Mouse (Mus musculus) kidney, embryonic 15.5 days (tissue): ENCODE data around the gene Iqcf3. TPM values are rescaled to one million over a fixed set of nuclear protein-coding genes. Genes with fewer than 3 reads are reported as not detected.

ENCODE experiments used
- ATAC-seq: fragments of 200-750 bp; cut with Nextera tagmentation; replicated peaks from 2 replicates; pipeline ENCODE4 v1.8.0; 2017; ENCODE audit warnings: moderate TSS enrichment; ENCODE audit not compliant: low FRiP score
- H3K27ac ChIP-seq: fragments of 300-500 bp; sonication (generic); 2 replicates; pipeline ENCODE4 v1.5.1; 2015; ENCODE audit warnings: mild to moderate bottlenecking, inconsistent platforms
- H3K27me3 ChIP-seq: fragments of 300-500 bp; sonication (generic); 2 replicates; pipeline ENCODE4 v1.6.1; 2015; ENCODE audit warnings: inconsistent platforms
- H3K36me3 ChIP-seq: fragments of 300-500 bp; sonication (generic); 2 replicates; pipeline ENCODE4 v1.6.1; 2015; ENCODE audit warnings: inconsistent platforms
- H3K4me1 ChIP-seq: fragments of 300-500 bp; sonication (generic); 2 replicates; pipeline ENCODE4 v1.6.1; 2015; ENCODE audit warnings: inconsistent platforms
- H3K4me2 ChIP-seq: fragments of 300-500 bp; sonication (generic); 2 replicates; pipeline ENCODE4 v1.6.1; 2015; ENCODE audit warnings: moderate library complexity, mild to moderate bottlenecking, inconsistent platforms
- H3K4me3 ChIP-seq: fragments of 300-500 bp; sonication (generic); replicated peaks from 2 replicates; pipeline ENCODE4 v1.5.1; 2015; ENCODE audit warnings: mild to moderate bottlenecking, inconsistent platforms
- H3K9ac ChIP-seq: fragments of 300-500 bp; sonication (generic); 2 replicates; pipeline ENCODE4 v1.6.1; 2015; ENCODE audit warnings: mild to moderate bottlenecking, inconsistent platforms
- H3K9me3 ChIP-seq: fragments of 300-500 bp; sonication (generic); replicated peaks from 2 replicates; pipeline ENCODE4 v1.6.1; 2016; ENCODE audit warnings: inconsistent platforms
- WGBS: fragments of 180-500 bp; shearing (Covaris S2); methylation state at CpG from one replicate; pipeline ENCODE4 v1.1.7; 2015; ENCODE audit warnings: mixed read lengths; 5-methylcytosine and 5-hydroxymethylcytosine counted together
- polyA plus RNA-seq: library from polyadenylated mRNA; unstranded; fragments of >200 nt; fragmentation: Nextera tagmentation; extraction: Ambion mirVana; gene quantifications from 2 replicates; pipeline ENCODE4 v1.2.1, GENCODE M21; 2015

The Iqcf3 gene
- polyA plus RNA-seq, 1 experiment from 2014 or later: not detected

GRCm38 (mm10) chr9:106566437-106566836 is 5.0 kb upstream of the Iqcf3 start:
- H3K27ac ChIP-seq: no peak overlapping the region
- H3K27me3 ChIP-seq: no peaks in the 10 kb centered on the region
- H3K4me3 ChIP-seq: no peak overlapping the region
- 0 out of 2 replicates have a peak, but pooled peaks have one; percentile 60 for ATAC-seq
- H3K4me1 ChIP-seq: 0 out of 2 replicates have a peak, but pooled peaks cover 3% of the 10 kb centered on the region
- H3K9me3 ChIP-seq: no peaks in the 10 kb centered on the region
- H3K4me2 ChIP-seq: no peak overlapping the region
- H3K36me3 ChIP-seq: no peaks in the 10 kb centered on the region
- no peak overlapping the region for H3K9ac ChIP-seq
- 49% methylated on average over 11 of the region's 11 CpGs for WGBS

GRCm38 (mm10) chr9:106564025-106564424 is 2.6 kb upstream of the Iqcf3 start:
- no peaks in the 10 kb centered on the region for H3K9me3 ChIP-seq
- no peak for ATAC-seq
- 58% methylated on average over 8 of the region's 8 CpGs for WGBS

GRCm38 (mm10) chr9:106562291-106562690 is 860 bp upstream of the Iqcf3 start:
- WGBS: 93% methylated on average over 11 of the region's 11 CpGs
- Histone ChIP-seq H3K9ac (no peak overlapping the region), H3K27ac (no peak overlapping the region), H3K27me3 (no peaks in the 10 kb centered on the region), H3K4me1 (0 out of 2 replicates have a peak, but pooled peaks cover 3% of the 10 kb centered on the region), H3K36me3 (no peaks in the 10 kb centered on the region), H3K9me3 (no peaks in the 10 kb centered on the region), H3K4me3 (no peak overlapping the region), H3K4me2 (no peak overlapping the region)
- ATAC-seq: no peak

More at GRCm38 (mm10) chr9:106564025-106564424, 2.6 kb upstream of the Iqcf3 start:
- Histone ChIP-seq H3K4me3 (no peak overlapping the region), H3K4me1 (0 out of 2 replicates have a peak, but pooled peaks cover 3% of the 10 kb centered on the region), H3K9ac (no peak overlapping the region), H3K27me3 (no peaks in the 10 kb centered on the region), H3K27ac (no peak overlapping the region), H3K36me3 (no peaks in the 10 kb centered on the region), H3K4me2 (no peak overlapping the region)

- Histone ChIP-seq H3K27ac (no peak overlapping the region), H3K9ac (no peak overlapping the region), H3K4me1 (no peaks in the 10 kb centered on the region), H3K36me3 (no peaks in the 10 kb centered on the region), H3K9me3 (no peaks in the 10 kb centered on the region; the same call in 1 of the 2 replicates), H3K4me3 (no peak overlapping the region), H3K4me2 (no peak overlapping the region), H3K27me3 (no peaks in the 10 kb centered on the region)
- ATAC-seq: no peak
- 89% methylated on average over 11 of the region's 11 CpGs for WGBS
Measured at GRCm38 (mm10) chr9:106534975-106535374, 26.5 kb downstream of the Iqcf3 start.

DNA sequence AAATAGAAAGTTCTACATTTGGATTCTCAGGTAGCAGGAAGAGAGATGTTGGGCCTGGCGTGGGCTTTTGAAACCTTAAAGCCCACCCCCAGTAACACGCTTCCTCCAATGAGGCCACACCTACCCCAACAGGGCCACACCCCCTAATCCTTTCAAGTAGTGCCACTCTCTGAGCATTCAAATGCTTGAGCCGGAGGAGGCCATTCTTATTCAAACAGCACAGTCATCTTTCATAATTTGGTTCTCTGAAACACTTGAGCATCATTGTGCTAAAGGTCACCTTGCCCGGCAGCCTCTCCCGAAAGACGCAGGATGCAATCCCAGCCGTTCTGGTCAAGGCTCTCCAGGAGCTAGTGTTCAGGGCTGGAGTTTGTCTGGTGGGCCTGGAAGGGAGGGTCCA is 27.1 kb downstream of the Iqcf3 start:
- 92% methylated on average over 7 of the region's 7 CpGs for WGBS
- H3K27ac ChIP-seq: no peak overlapping the region

DNA sequence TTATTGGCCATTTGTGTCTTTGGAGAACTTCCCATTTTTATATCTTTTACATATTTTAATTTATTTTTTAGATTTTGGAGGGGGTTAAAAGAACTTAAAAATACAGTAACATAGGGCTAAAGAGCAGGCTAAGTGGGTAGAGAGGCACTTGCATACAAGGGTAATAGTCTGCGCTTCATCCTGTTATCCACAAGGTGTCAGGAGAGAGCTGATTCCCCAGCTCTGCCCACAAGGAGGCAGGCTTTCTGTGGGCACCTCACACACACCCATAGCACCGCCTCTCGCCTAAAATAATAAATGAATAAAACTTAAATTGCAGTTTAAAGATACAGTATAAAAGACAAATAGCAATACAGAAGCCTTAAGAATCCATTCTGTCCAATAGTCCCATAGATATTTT is 29.6 kb downstream of the Iqcf3 start:
- H3K36me3 ChIP-seq: no peaks in the 10 kb centered on the region
- no peak overlapping the region for H3K27ac ChIP-seq
- H3K4me3 ChIP-seq: no peak overlapping the region
- no peak overlapping the region for H3K9ac ChIP-seq
- ATAC-seq: no peak
- H3K4me2 ChIP-seq: no peak overlapping the region
- no peaks in the 10 kb centered on the region for H3K9me3 ChIP-seq
- no peaks in the 10 kb centered on the region for H3K4me1 ChIP-seq
- no peaks in the 10 kb centered on the region for H3K27me3 ChIP-seq
- 25% methylated on average over 3 of the region's 3 CpGs for WGBS

More for the DNA sequence above, 27.1 kb downstream of the Iqcf3 start:
- no peak for ATAC-seq
- Histone ChIP-seq H3K9me3 (no peaks in the 10 kb centered on the region), H3K4me1 (no peaks in the 10 kb centered on the region), H3K9ac (no peak overlapping the region), H3K4me3 (no peak overlapping the region), H3K36me3 (no peaks in the 10 kb centered on the region), H3K27me3 (no peaks in the 10 kb centered on the region), H3K4me2 (no peak overlapping the region)

DNA sequence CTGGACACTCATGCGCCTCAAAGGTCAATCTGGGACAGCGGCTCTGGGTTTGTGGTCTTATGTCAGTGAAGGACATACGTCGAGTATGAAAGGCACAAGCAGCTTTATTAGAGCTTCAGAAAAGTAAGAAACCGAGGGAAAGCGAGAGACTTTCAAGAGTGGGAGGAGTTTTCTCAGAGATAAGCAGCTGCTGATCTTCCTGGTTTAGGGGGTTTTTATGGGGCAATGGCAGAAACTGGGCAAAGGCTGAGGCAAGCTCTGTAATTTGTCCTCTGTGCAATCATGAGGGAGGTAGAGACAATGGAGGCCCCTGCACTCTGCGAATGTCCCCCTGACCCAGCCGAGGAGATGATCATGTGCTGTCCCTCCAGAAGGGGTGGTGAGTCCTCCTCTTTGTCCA is 41.5 kb downstream of the Iqcf3 start:
- Histone ChIP-seq H3K4me2 (no peak overlapping the region), H3K36me3 (no peaks in the 10 kb centered on the region), H3K4me3 (no peak overlapping the region), H3K27ac (no peak overlapping the region), H3K4me1 (no peaks in the 10 kb centered on the region), H3K9ac (no peak overlapping the region), H3K27me3 (no peaks in the 10 kb centered on the region), H3K9me3 (no peaks in the 10 kb centered on the region)
- no peak for ATAC-seq
- WGBS: 76% methylated on average over 8 of the region's 8 CpGs

DNA sequence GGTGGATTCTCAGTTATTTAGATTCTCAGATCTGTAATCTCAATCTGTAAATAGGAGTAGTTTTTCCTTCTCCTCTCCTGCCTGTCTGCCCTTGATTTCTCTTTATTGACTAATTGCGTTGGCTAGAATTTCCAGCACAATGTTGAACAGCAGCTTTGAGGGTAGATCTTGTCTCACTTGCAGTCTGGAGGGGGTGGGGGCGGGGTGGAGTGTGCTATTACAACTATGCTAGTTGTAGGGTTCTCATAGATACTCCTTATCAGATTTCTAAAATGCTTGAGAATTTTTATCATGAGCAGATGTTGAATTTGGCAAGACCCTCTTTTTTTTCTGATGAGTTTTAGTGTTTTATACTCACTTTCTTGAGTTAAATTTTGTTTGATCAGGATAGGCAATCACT is 42.0 kb downstream of the Iqcf3 start:
- WGBS: 76% methylated on average over 2 of the region's 2 CpGs
- no peak overlapping the region for H3K9ac ChIP-seq
- no peaks in the 10 kb centered on the region for H3K36me3 ChIP-seq
- H3K9me3 ChIP-seq: no peaks in the 10 kb centered on the region
- ATAC-seq: no peak
- no peak overlapping the region for H3K4me3 ChIP-seq
- H3K4me1 ChIP-seq: no peaks in the 10 kb centered on the region
- no peak overlapping the region for H3K4me2 ChIP-seq
- H3K27ac ChIP-seq: no peak overlapping the region
- no peaks in the 10 kb centered on the region for H3K27me3 ChIP-seq

GRCm38 (mm10) chr9:106514273-106514672 is 47.2 kb downstream of the Iqcf3 start, which contains the start of gene Iqcf5:
Iqcf5 (plus strand) TSS chr9:106514573.
- WGBS: 90% methylated on average over 4 of the region's 4 CpGs
- Histone ChIP-seq H3K9me3 (no peaks in the 10 kb centered on the region), H3K4me2 (no peak within 1 kb of the TSS), H3K4me3 (no peak within 1 kb of the TSS), H3K4me1 (no peaks in the 10 kb centered on the region), H3K36me3 (no peaks in the 10 kb centered on the region), H3K27ac (no peak within 1 kb of the TSS), H3K27me3 (no peaks in the 10 kb centered on the region), H3K9ac (no peak within 1 kb of the TSS)
- ATAC-seq: no peak

DNA sequence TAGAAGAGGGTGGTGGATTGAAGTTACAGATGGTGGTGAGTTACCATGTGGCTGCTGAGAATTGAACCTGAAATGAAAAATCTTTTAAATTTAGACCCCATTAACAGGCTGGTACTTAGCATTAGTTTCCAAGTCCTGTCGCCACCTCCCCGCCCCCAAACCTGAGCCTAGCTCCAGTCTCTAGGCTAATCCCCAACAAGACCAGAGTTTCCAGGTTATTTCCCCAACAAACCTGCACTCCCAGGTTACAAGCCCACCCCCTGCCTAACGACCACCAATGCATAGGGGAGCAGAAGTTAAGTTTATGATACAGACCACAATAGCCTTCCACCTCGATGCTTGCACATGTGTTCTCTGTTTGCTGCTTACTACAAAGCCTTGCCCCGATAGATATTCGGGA is 47.9 kb downstream of the Iqcf3 start:
- 70% methylated on average over 6 of the region's 6 CpGs for WGBS
- no peaks in the 10 kb centered on the region for H3K27me3 ChIP-seq
- H3K9ac ChIP-seq: no peak overlapping the region
- H3K27ac ChIP-seq: no peak overlapping the region
- H3K4me1 ChIP-seq: no peaks in the 10 kb centered on the region
- H3K4me3 ChIP-seq: no peak overlapping the region
- no peaks in the 10 kb centered on the region for H3K9me3 ChIP-seq
- H3K4me2 ChIP-seq: no peak overlapping the region
- H3K36me3 ChIP-seq: no peaks in the 10 kb centered on the region
- ATAC-seq: no peak

- Histone ChIP-seq H3K4me1 (no peaks in the 10 kb centered on the region), H3K9me3 (no peaks in the 10 kb centered on the region), H3K36me3 (no peaks in the 10 kb centered on the region), H3K4me2 (no peak overlapping the region), H3K27me3 (no peaks in the 10 kb centered on the region), H3K27ac (no peak overlapping the region), H3K9ac (no peak overlapping the region), H3K4me3 (no peak overlapping the region)
- ATAC-seq: no peak
- WGBS: 55% methylated on average over 13 of the region's 13 CpGs
Measured at GRCm38 (mm10) chr9:106512729-106513450, 48.5 kb downstream of the Iqcf3 start.

DNA sequence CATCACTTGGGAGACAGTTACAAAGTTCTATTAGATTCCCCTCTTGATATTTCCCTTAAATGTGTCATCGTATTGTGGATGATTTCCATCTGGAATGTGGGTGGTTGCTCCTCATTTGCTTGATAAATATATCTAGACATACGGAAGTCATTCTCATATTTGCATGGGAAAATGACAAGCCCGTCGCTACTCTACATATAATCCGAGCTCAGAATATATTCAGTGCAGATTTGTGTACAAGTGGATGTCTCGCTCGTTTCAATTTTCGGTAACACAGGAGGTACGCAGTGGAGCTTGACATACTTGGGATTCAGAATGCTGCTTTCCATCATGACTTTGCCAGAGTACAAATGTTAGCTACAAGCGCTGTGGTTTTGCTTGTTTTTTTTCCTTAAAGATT is 52.1 kb downstream of the Iqcf3 start:
- Histone ChIP-seq H3K4me1 (no peaks in the 10 kb centered on the region), H3K9me3 (no peaks in the 10 kb centered on the region), H3K27ac (no peak overlapping the region), H3K4me3 (no peak overlapping the region), H3K4me2 (no peak overlapping the region), H3K27me3 (no peaks in the 10 kb centered on the region), H3K36me3 (no peaks in the 10 kb centered on the region), H3K9ac (no peak overlapping the region)
- no peak for ATAC-seq
- 88% methylated on average over 10 of the region's 10 CpGs for WGBS

- no peaks in the 10 kb centered on the region for H3K4me1 ChIP-seq
- no peaks in the 10 kb centered on the region for H3K9me3 ChIP-seq
- ATAC-seq: no peak
- no peak overlapping the region for H3K9ac ChIP-seq
- H3K4me3 ChIP-seq: no peak overlapping the region
- 72% methylated on average over 6 of the region's 6 CpGs for WGBS
- no peak overlapping the region for H3K4me2 ChIP-seq
- H3K27me3 ChIP-seq: no peaks in the 10 kb centered on the region
- no peak overlapping the region for H3K27ac ChIP-seq
- H3K36me3 ChIP-seq: no peaks in the 10 kb centered on the region
Measured at GRCm38 (mm10) chr9:106504246-106504645, 57.2 kb downstream of the Iqcf3 start.
